Mouse (Mus musculus) hindbrain, embryonic 11.5 days (tissue): ENCODE results near the gene Olfr1028. TPM values are rescaled to one million over a fixed set of nuclear protein-coding genes. Genes with fewer than 3 reads are reported as not detected.

Experiments used
- ATAC-seq: fragments of 200-750 bp; cut with Nextera tagmentation; 2 replicates; pipeline ENCODE4 v1.8.0; 2017; ENCODE audit warnings: mild to moderate bottlenecking, moderate TSS enrichment, moderate library complexity; ENCODE audit not compliant: low FRiP score
- DNase-seq: peaks from one replicate; pipeline ENCODE4 v3.0.0-alpha.2; 2015; ENCODE audit warnings: low spot score
- H3K27ac ChIP-seq: fragments of 300-500 bp; sonication (generic); 2 replicates; pipeline ENCODE4 v1.5.1; 2014; ENCODE audit warnings: mild to moderate bottlenecking, low read depth, low read length
- H3K27me3 ChIP-seq: fragments of 300-500 bp; sonication (generic); 2 replicates; pipeline ENCODE4 v1.6.1; 2014; ENCODE audit warnings: mild to moderate bottlenecking, low read length, moderate library complexity, mixed read lengths; ENCODE audit not compliant: control insufficient read depth, insufficient read depth
- H3K36me3 ChIP-seq: fragments of 300-500 bp; sonication (generic); 2 replicates; pipeline ENCODE4 v1.6.1; 2014; ENCODE audit warnings: mild to moderate bottlenecking, low read length, moderate library complexity, mixed read lengths; ENCODE audit not compliant: control insufficient read depth, insufficient read depth
- H3K4me1 ChIP-seq: fragments of 300-500 bp; sonication (generic); replicated peaks from 2 replicates; pipeline ENCODE4 v1.6.1; 2014; ENCODE audit warnings: low read length, mixed read lengths; ENCODE audit not compliant: control insufficient read depth, insufficient read depth
- H3K4me2 ChIP-seq: fragments of 300-500 bp; sonication (generic); replicated peaks from 2 replicates; pipeline ENCODE4 v1.6.1; 2014; ENCODE audit warnings: mild to moderate bottlenecking, low read depth, low read length
- H3K4me3 ChIP-seq: fragments of 300-500 bp; sonication (generic); 2 replicates; pipeline ENCODE4 v1.5.1; 2014; ENCODE audit warnings: low read depth, low read length
- H3K9ac ChIP-seq: fragments of 300-500 bp; sonication (generic); 2 replicates; pipeline ENCODE4 v1.6.1; 2014; ENCODE audit warnings: low read depth, low read length
- H3K9me3 ChIP-seq: fragments of 300-500 bp; sonication (generic); 2 replicates; pipeline ENCODE4 v1.6.1; 2016; ENCODE audit warnings: low read length; ENCODE audit not compliant: control insufficient read depth
- WGBS: fragments of 180-500 bp; shearing (Covaris S2); extraction: QIAGEN DNeasy Blood & Tissue Kit; methylation state at CpG from one replicate; pipeline ENCODE4 v1.1.7; 2014; 5-methylcytosine and 5-hydroxymethylcytosine counted together
- polyA plus RNA-seq: library from polyadenylated mRNA; unstranded; fragments of >200 nt; fragmentation: Nextera tagmentation; extraction: Ambion mirVana; gene quantifications from 2 replicates; pipeline ENCODE4 v1.2.1, GENCODE M21; 2014

The Olfr1028 gene
- polyA plus RNA-seq = not detected in 2 replicates

GRCm38 (mm10) chr2:85950137-85950536 lies at the start of gene Olfr1028:
Olfr1028 (plus strand) TSS chr2:85950437.
- DNase-seq (no peak), ATAC-seq (no peak)
- H3K36me3 ChIP-seq = no peaks in the 10 kb centered on the region
- no peak within 1 kb of the TSS for H3K4me2 ChIP-seq
- H3K9ac ChIP-seq = no peak within 1 kb of the TSS
- 85% methylated on average over 1 of the region's 1 CpGs for WGBS
- H3K4me3 ChIP-seq = no peak within 1 kb of the TSS
- H3K27ac ChIP-seq = no peak within 1 kb of the TSS
- H3K4me1 ChIP-seq = no peaks in the 10 kb centered on the region
- H3K9me3 ChIP-seq = no peaks in the 10 kb centered on the region
- no peaks in the 10 kb centered on the region for H3K27me3 ChIP-seq

GRCm38 (mm10) chr2:85904952-85905351 lies 45.3 kb upstream of the Olfr1028 start, which contains the start of gene Olfr1024:
Olfr1024 (minus strand) TSS chr2:85905052.
- DNase-seq (no peak), ATAC-seq (no peak)
- no peak within 1 kb of the TSS for H3K27ac ChIP-seq
- 90% methylated on average over 3 of the region's 3 CpGs for WGBS
- no peak within 1 kb of the TSS for H3K4me2 ChIP-seq
- no peaks in the 10 kb centered on the region for H3K36me3 ChIP-seq
- no peak within 1 kb of the TSS for H3K4me3 ChIP-seq
- H3K9ac ChIP-seq = no peak within 1 kb of the TSS
- no peaks in the 10 kb centered on the region for H3K27me3 ChIP-seq
- no peaks in the 10 kb centered on the region for H3K9me3 ChIP-seq
- no peaks in the 10 kb centered on the region for H3K4me1 ChIP-seq

GRCm38 (mm10) chr2:85913197-85913596 lies 37.0 kb upstream of the Olfr1028 start:
- Histone ChIP-seq H3K4me3 (no peak overlapping the region), H3K27me3 (no peaks in the 10 kb centered on the region), H3K4me2 (no peak overlapping the region), H3K9ac (no peak overlapping the region), H3K36me3 (no peaks in the 10 kb centered on the region), H3K4me1 (no peaks in the 10 kb centered on the region), H3K9me3 (no peaks in the 10 kb centered on the region), H3K27ac (no peak overlapping the region)
- no peak for DNase-seq
- ATAC-seq = no peak

GRCm38 (mm10) chr2:85914893-85915292 lies 35.3 kb upstream of the Olfr1028 start, which contains the start of gene Olfr1025-ps1:
Olfr1025-ps1 (plus strand) TSS chr2:85915193.
- no peak for DNase-seq
- Histone ChIP-seq H3K27me3 (no peaks in the 10 kb centered on the region), H3K27ac (no peak within 1 kb of the TSS), H3K9me3 (no peaks in the 10 kb centered on the region), H3K4me1 (no peaks in the 10 kb centered on the region), H3K4me3 (no peak within 1 kb of the TSS), H3K36me3 (no peaks in the 10 kb centered on the region), H3K9ac (no peak within 1 kb of the TSS), H3K4me2 (no peak within 1 kb of the TSS)
- no peak for ATAC-seq
- 61% methylated on average over 1 of the region's 1 CpGs for whole genome bisulfite sequencing

GRCm38 (mm10) chr2:85921258-85921657 lies 29.0 kb upstream of the Olfr1028 start, which contains the start of gene Olfr1026:
Olfr1026 (plus strand) TSS chr2:85921558.
- ATAC-seq = no peak
- WGBS = 94% methylated on average over 3 of the region's 3 CpGs

DNA sequence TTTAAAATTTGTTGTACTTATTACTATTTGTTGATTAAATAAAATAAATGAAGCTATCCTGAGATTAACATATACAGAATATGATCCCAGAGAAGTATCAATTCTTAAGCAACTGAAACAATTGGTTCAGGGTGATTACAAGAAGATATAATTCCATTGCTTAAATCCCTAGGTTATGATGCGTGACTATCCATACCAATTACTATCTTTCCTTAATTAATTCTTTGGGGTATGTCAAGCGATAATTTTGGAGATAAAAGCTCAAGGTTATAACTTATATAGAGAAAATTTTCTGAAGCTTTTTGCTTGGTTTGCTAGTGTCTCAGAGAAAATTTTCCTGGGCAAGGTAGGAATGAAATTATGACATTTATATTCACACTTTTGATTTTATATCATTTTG lies 23.4 kb downstream of the Olfr1028 start, which contains the start of gene Olfr1029:
TSS of gene Olfr1029 (plus strand) at position 301 of the 400 bp plus-strand sequence.
- Histone ChIP-seq H3K9ac (no peak within 1 kb of the TSS), H3K27me3 (no peaks in the 10 kb centered on the region), H3K4me3 (no peak within 1 kb of the TSS), H3K4me1 (no peaks in the 10 kb centered on the region), H3K36me3 (no peaks in the 10 kb centered on the region), H3K27ac (no peak within 1 kb of the TSS), H3K4me2 (no peak within 1 kb of the TSS), H3K9me3 (no peaks in the 10 kb centered on the region)
- DNase-seq (no peak), ATAC-seq (no peak)
- 91% methylated on average over 2 of the region's 2 CpGs for WGBS

More at GRCm38 (mm10) chr2:85921258-85921657, 29.0 kb upstream of the Olfr1028 start, which contains the start of gene Olfr1026:
- Histone ChIP-seq H3K27me3 (no peaks in the 10 kb centered on the region), H3K9me3 (no peaks in the 10 kb centered on the region), H3K27ac (no peak within 1 kb of the TSS), H3K4me3 (no peak within 1 kb of the TSS), H3K4me2 (no peak within 1 kb of the TSS), H3K36me3 (no peaks in the 10 kb centered on the region), H3K9ac (no peak within 1 kb of the TSS), H3K4me1 (no peaks in the 10 kb centered on the region)
- DNase-seq = no peak

DNA sequence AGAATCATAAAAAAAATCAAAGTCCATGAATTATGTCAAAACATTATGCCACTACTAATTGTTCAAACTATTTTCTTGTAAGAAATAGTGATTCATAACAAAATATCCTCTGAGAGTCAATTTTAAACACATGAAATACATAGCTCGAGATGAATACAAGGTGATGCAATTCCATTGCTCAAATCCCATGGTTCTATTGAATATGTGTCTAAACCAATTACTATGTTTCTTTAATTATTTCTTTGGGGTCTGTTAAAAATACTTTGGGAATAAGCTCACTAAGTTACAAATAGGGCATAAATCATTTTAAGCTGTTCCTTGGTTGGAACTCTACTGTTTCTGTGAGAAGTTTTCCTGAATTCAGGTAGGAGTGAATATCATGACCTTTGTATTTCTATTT lies 28.7 kb downstream of the Olfr1028 start, which contains the start of gene Olfr1030:
TSS of gene Olfr1030 (plus strand) at position 301 of the 400 bp plus-strand sequence.
- no peaks in the 10 kb centered on the region for H3K36me3 ChIP-seq
- H3K27ac ChIP-seq = no peak within 1 kb of the TSS
- no peaks in the 10 kb centered on the region for H3K4me1 ChIP-seq
- ATAC-seq (no peak), DNase-seq (no peak)
- no peak within 1 kb of the TSS for H3K9ac ChIP-seq
- H3K4me3 ChIP-seq = no peak within 1 kb of the TSS
- 91% methylated on average over 1 of the region's 1 CpGs for WGBS
- no peaks in the 10 kb centered on the region for H3K9me3 ChIP-seq
- no peaks in the 10 kb centered on the region for H3K27me3 ChIP-seq
- no peak within 1 kb of the TSS for H3K4me2 ChIP-seq

GRCm38 (mm10) chr2:85990004-85990403 lies 39.8 kb downstream of the Olfr1028 start, which contains the start of gene Olfr1031:
Olfr1031 (plus strand) TSS chr2:85990304.
- Histone ChIP-seq H3K4me2 (no peak within 1 kb of the TSS), H3K27me3 (no peaks in the 10 kb centered on the region), H3K9me3 (no peaks in the 10 kb centered on the region), H3K4me3 (no peak within 1 kb of the TSS), H3K4me1 (no peaks in the 10 kb centered on the region), H3K36me3 (no peaks in the 10 kb centered on the region), H3K27ac (no peak within 1 kb of the TSS), H3K9ac (no peak within 1 kb of the TSS)
- ATAC-seq (no peak), DNase-seq (no peak)
- WGBS = 76% methylated on average over 3 of the region's 3 CpGs
